Mouse (Mus musculus): Measurements from ENCODE around the gene Fgfr2. TPM values are rescaled to one million over a fixed set of nuclear protein-coding genes. Genes with fewer than 3 reads are reported as not detected.

Gene Fgfr2
- polyA plus RNA-seq, 1 experiment from 2014 or later, result 121 TPM

DNA sequence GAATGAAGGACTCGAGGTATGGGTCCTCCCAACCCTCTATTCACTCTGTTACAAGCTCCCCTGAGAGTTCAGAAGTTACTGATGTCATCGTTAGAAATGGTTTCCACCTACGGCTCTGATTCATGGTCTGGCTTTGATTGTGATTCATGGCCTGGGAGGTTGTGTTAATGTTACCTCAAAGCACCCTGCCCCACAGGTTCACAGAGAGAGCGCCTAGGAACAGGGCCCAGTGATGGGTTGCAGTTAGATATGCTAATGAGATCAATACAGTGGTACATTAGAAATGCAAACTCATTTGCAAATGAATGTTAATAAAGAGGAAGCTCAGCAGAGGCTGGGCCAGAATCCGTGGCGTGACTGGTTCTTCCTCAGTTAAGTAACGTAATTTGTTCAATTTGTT lies 1467.1 kb downstream of the Fgfr2 start:
- H3K36me3 ChIP-seq, result no peaks in the 10 kb centered on the region
- no peaks in the 10 kb centered on the region for H3K9me3 ChIP-seq
- H3K27ac ChIP-seq, result no peak overlapping the region
- H3K4me3 ChIP-seq, result no peak overlapping the region
- H3K4me1 ChIP-seq, result no peaks in the 10 kb centered on the region
- no peak overlapping the region for H3K4me2 ChIP-seq (replicated peaks)
- 60% methylated on average over 7 of the region's 7 CpGs for WGBS
- H3K27me3 ChIP-seq, result no peaks in the 10 kb centered on the region
- ATAC-seq (ENCODE audit: insufficient number of reproducible peaks, insufficient read depth, low FRiP score, low TSS enrichment), result no peak
- no peak overlapping the region for H3K9ac ChIP-seq

- Histone ChIP-seq H3K9me3 (no peaks in the 10 kb centered on the region), H3K27ac (no peak overlapping the region), H3K36me3 (no peaks in the 10 kb centered on the region), H3K4me1 (0 out of 2 replicates have a peak, but pooled peaks cover 2% of the 10 kb centered on the region), H3K4me3 (no peak overlapping the region), H3K9ac (no peak overlapping the region), H3K4me2 (replicated peaks) (no peak overlapping the region), H3K27me3 (no peaks in the 10 kb centered on the region)
- ATAC-seq (ENCODE audit: insufficient number of reproducible peaks, insufficient read depth, low FRiP score, low TSS enrichment), result no peak
- 87% methylated on average over 6 of the region's 6 CpGs for WGBS
Measured at GRCm38 (mm10) chr7:131653416-131653815, 1469.7 kb downstream of the Fgfr2 start.

DNA sequence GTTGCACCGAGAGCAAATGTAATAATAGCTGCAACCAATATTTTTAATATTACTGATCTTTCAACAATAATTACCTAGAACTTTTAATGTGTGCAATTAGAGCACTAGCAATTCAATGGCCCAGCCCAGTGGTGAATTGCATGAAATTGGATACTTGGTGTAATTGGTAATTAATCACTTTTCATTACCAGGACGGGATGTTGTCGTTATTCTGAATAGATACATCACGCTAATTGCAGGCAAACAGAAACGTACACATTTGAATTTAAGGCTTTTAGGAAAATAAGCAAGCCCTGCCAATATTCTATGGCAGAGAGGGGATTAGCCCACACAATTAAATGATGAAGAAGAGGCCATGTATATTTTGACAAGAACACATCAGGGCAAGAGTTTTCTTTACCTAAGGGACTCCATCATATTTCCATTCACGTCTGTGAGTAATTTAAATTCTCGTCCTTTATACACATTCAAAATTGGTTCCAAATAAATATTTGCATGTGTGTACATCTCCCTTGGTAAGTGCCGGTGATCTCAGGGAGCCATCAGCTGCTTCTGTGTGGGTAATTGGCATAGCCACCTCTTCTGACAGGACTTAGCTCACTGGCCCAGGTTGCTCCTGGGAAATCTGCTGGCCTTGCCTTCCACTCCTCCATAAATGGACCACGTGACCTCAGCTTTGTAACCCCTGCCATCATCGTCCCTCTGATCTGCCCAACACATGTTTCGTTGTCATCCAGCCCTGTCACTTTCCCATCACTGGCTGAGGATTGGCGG lies 1471.0 kb downstream of the Fgfr2 start:
- WGBS, result 50% methylated on average over 12 of the region's 12 CpGs
- Histone ChIP-seq H3K36me3 (no peaks in the 10 kb centered on the region), H3K27ac (no peak overlapping the region), H3K27me3 (no peaks in the 10 kb centered on the region), H3K9ac (no peak overlapping the region), H3K4me1 (peaks cover 7% of the 10 kb centered on the region; the same call in 1 of the 2 replicates), H3K9me3 (no peaks in the 10 kb centered on the region), H3K4me2 (replicated peaks) (no peak overlapping the region), H3K4me3 (no peak overlapping the region)
- no peak for ATAC-seq (ENCODE audit: insufficient number of reproducible peaks, insufficient read depth, low FRiP score, low TSS enrichment)

GRCm38 (mm10) chr7:131650277-131650676 lies 1472.9 kb downstream of the Fgfr2 start:
- Histone ChIP-seq H3K4me2 (replicated peaks) (no peak overlapping the region), H3K9me3 (0 out of 2 replicates have a peak, but pooled peaks cover 2% of the 10 kb centered on the region), H3K27me3 (peaks cover 14% of the 10 kb centered on the region), H3K9ac (no peak overlapping the region), H3K27ac (no peak overlapping the region), H3K4me3 (no peak overlapping the region), H3K4me1 (peaks cover 7% of the 10 kb centered on the region; the same call in 1 of the 2 replicates), H3K36me3 (no peaks in the 10 kb centered on the region)
- WGBS, result 57% methylated on average over 2 of the region's 2 CpGs
- no peak for ATAC-seq (ENCODE audit: insufficient number of reproducible peaks, insufficient read depth, low FRiP score, low TSS enrichment)

DNA sequence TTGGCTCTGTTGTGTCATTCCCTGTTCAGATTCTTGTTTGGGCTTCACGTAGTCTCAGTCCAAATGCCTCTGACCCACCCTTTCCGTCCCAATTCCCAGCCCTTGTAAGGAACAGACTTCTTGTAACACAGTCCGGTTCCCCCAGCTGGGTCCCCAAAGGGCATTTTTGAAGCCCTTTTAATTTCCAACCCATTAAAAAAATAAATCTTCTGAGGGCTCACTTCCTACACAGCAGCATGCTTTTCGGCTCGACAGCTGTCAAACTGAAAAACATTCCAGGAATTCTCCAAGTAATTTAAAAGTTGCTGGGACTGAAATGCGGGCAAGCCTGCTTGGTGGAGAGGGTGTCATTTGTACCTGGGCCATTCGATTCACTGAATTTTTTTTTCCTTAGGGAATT lies 1474.9 kb downstream of the Fgfr2 start:
- Histone ChIP-seq H3K27ac (no peak overlapping the region), H3K4me1 (peaks cover 14% of the 10 kb centered on the region; the same call in 1 of the 2 replicates), H3K9me3 (0 out of 2 replicates have a peak, but pooled peaks cover 2% of the 10 kb centered on the region), H3K36me3 (no peaks in the 10 kb centered on the region), H3K4me3 (no peak overlapping the region), H3K27me3 (peaks cover 33% of the 10 kb centered on the region), H3K9ac (no peak overlapping the region), H3K4me2 (replicated peaks) (no peak overlapping the region)
- WGBS, result 17% methylated on average over 7 of the region's 7 CpGs
- no peak for ATAC-seq (ENCODE audit: insufficient number of reproducible peaks, insufficient read depth, low FRiP score, low TSS enrichment)

GRCm38 (mm10) chr7:131647583-131647982 lies 1475.6 kb downstream of the Fgfr2 start:
- 38% methylated on average over 3 of the region's 3 CpGs for WGBS
- H3K4me3 ChIP-seq, result no peak overlapping the region
- 0 out of 2 replicates have a peak, but pooled peaks cover 2% of the 10 kb centered on the region for H3K9me3 ChIP-seq
- no peaks in the 10 kb centered on the region for H3K36me3 ChIP-seq
- no peak overlapping the region for H3K27ac ChIP-seq
- H3K4me2 ChIP-seq (replicated peaks), result no peak overlapping the region
- peaks cover 40% of the 10 kb centered on the region for H3K27me3 ChIP-seq
- peaks cover 14% of the 10 kb centered on the region; the same call in 1 of the 2 replicates for H3K4me1 ChIP-seq
- H3K9ac ChIP-seq, result no peak overlapping the region
- ATAC-seq (ENCODE audit: insufficient number of reproducible peaks, insufficient read depth, low FRiP score, low TSS enrichment), result no peak

DNA sequence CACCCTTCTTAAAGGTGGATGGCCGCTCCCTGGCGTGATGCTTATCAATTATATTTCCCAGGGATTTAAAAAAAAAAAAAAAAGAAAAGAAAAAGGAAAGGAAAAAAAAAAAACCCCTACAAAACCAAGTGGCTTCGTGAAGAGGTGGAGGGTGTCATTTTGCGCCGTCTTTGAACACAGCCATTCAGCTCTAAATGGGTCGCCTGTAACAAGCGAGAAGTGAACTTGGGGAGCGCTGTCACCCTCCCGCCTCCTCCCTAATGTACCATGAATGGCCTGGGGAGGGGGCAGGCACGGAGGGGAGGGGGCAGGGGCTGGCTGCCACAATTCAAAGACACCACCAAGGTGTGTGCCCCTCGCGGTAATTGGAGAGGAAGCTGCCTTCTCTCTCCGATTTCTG lies 1478.6 kb downstream of the Fgfr2 start:
- 0 out of 2 replicates have a peak, but pooled peaks cover 2% of the 10 kb centered on the region for H3K9me3 ChIP-seq
- under 1% methylated on average over 13 of the region's 13 CpGs for WGBS
- H3K9ac ChIP-seq, result no peak overlapping the region
- no peak overlapping the region for H3K27ac ChIP-seq
- peak overlapping the region; percentile 31 for H3K4me2 ChIP-seq (replicated peaks)
- peaks cover 14% of the 10 kb centered on the region; the same call in 1 of the 2 replicates for H3K4me1 ChIP-seq
- H3K4me3 ChIP-seq, result no peak overlapping the region
- H3K36me3 ChIP-seq, result no peaks in the 10 kb centered on the region
- no peak for ATAC-seq (ENCODE audit: insufficient number of reproducible peaks, insufficient read depth, low FRiP score, low TSS enrichment)
- peaks cover 58% of the 10 kb centered on the region for H3K27me3 ChIP-seq

- H3K27me3 ChIP-seq, result peaks cover 59% of the 10 kb centered on the region
- H3K4me1 ChIP-seq, result peaks cover 14% of the 10 kb centered on the region; the same call in 1 of the 2 replicates
- H3K4me3 ChIP-seq, result 0 out of 2 replicates have a peak overlapping the region, but pooled peaks have one; percentile 8
- ATAC-seq (ENCODE audit: insufficient number of reproducible peaks, insufficient read depth, low FRiP score, low TSS enrichment), result no peak
- no peak overlapping the region for H3K27ac ChIP-seq
- no peak overlapping the region for H3K9ac ChIP-seq
- H3K4me2 ChIP-seq (replicated peaks), result peak overlapping the region; percentile 31; the same call in 1 of the 2 replicates
- no peaks in the 10 kb centered on the region for H3K36me3 ChIP-seq
- H3K9me3 ChIP-seq, result 0 out of 2 replicates have a peak, but pooled peaks cover 2% of the 10 kb centered on the region
- under 1% methylated on average over 16 of the region's 16 CpGs for WGBS
Measured at GRCm38 (mm10) chr7:131644051-131644450, 1479.1 kb downstream of the Fgfr2 start.

DNA sequence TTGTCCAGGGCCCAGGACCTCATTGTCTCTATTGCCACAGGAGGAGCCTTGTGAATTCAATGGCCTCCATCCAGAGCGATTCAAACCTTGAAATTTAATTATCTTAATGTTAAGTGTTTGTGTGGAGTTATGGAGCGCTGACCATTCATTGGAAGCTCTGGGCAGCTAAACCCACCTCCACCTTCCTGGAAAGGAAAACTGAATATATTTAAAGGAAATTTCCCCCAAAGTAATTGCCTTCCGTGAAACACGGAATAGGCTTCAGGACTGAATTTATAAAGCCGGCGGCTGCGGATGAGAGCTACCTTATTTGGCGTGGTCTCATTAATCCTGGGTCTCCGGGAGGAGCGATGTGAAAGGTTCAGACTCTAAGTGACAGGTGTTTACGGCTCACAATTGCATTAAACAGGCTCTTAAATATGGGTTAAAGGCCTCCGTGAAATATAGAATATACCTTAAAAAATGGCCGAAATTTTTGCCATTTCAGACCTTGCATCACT lies 1479.8 kb downstream of the Fgfr2 start:
- Histone ChIP-seq H3K4me1 (peaks cover 12% of the 10 kb centered on the region; the same call in 1 of the 2 replicates), H3K36me3 (no peaks in the 10 kb centered on the region), H3K27ac (no peak overlapping the region), H3K9me3 (0 out of 2 replicates have a peak, but pooled peaks cover 2% of the 10 kb centered on the region), H3K4me2 (replicated peaks) (no peak overlapping the region), H3K4me3 (no peak overlapping the region), H3K9ac (no peak overlapping the region), H3K27me3 (peaks cover 59% of the 10 kb centered on the region)
- ATAC-seq (ENCODE audit: insufficient number of reproducible peaks, insufficient read depth, low FRiP score, low TSS enrichment), result no peak
- 14% methylated on average over 13 of the region's 13 CpGs for WGBS

- H3K4me2 ChIP-seq (replicated peaks), result no peak overlapping the region
- H3K27ac ChIP-seq, result no peak overlapping the region
- H3K36me3 ChIP-seq, result no peaks in the 10 kb centered on the region
- H3K9me3 ChIP-seq, result no peaks in the 10 kb centered on the region
- H3K4me3 ChIP-seq, result no peak overlapping the region
- no peak for ATAC-seq (ENCODE audit: insufficient number of reproducible peaks, insufficient read depth, low FRiP score, low TSS enrichment)
- H3K27me3 ChIP-seq, result no peaks in the 10 kb centered on the region
- H3K4me1 ChIP-seq, result no peaks in the 10 kb centered on the region
- no peak overlapping the region for H3K9ac ChIP-seq
- WGBS, result 72% methylated on average over 8 of the region's 8 CpGs
Measured at GRCm38 (mm10) chr7:131629562-131629961, 1493.6 kb downstream of the Fgfr2 start.

GRCm38 (mm10) chr7:131628846-131629391 lies 1494.2 kb downstream of the Fgfr2 start:
- H3K27ac ChIP-seq, result no peak overlapping the region
- no peak overlapping the region for H3K9ac ChIP-seq
- ATAC-seq (ENCODE audit: insufficient number of reproducible peaks, insufficient read depth, low FRiP score, low TSS enrichment), result no peak
- H3K4me3 ChIP-seq, result no peak overlapping the region
- 84% methylated on average over 13 of the region's 13 CpGs for WGBS
- no peaks in the 10 kb centered on the region for H3K9me3 ChIP-seq
- H3K4me1 ChIP-seq, result no peaks in the 10 kb centered on the region
- H3K4me2 ChIP-seq (replicated peaks), result no peak overlapping the region
- H3K27me3 ChIP-seq, result no peaks in the 10 kb centered on the region
- H3K36me3 ChIP-seq, result no peaks in the 10 kb centered on the region

- H3K4me3 ChIP-seq, result no peak overlapping the region
- H3K9me3 ChIP-seq, result no peaks in the 10 kb centered on the region
- no peak overlapping the region for H3K27ac ChIP-seq
- no peaks in the 10 kb centered on the region for H3K27me3 ChIP-seq
- ATAC-seq (ENCODE audit: insufficient number of reproducible peaks, insufficient read depth, low FRiP score, low TSS enrichment), result no peak
- H3K4me2 ChIP-seq (replicated peaks), result no peak overlapping the region
- no peak overlapping the region for H3K9ac ChIP-seq
- 86% methylated on average over 17 of the region's 17 CpGs for WGBS
- H3K4me1 ChIP-seq, result no peaks in the 10 kb centered on the region
- H3K36me3 ChIP-seq, result no peaks in the 10 kb centered on the region
Measured at GRCm38 (mm10) chr7:131628356-131628755, 1494.8 kb downstream of the Fgfr2 start.

All from embryonic facial prominence, embryonic 12.5 days (tissue).